Mouse (Mus musculus) hindbrain, embryonic 12.5 days (tissue): ENCODE results near the gene BC048562. TPM values are rescaled to one million over a fixed set of nuclear protein-coding genes. Genes with fewer than 3 reads are reported as not detected.

Experiments used
- ATAC-seq: fragments of 200-750 bp; cut with Nextera tagmentation; 2 replicates; pipeline ENCODE4 v1.8.0; 2017; ENCODE audit warnings: moderate TSS enrichment; ENCODE audit not compliant: low FRiP score
- H3K27ac ChIP-seq: fragments of 300-500 bp; sonication (generic); 2 replicates; pipeline ENCODE4 v1.5.1; 2016; ENCODE audit warnings: mild to moderate bottlenecking
- H3K27me3 ChIP-seq: fragments of 300-500 bp; sonication (generic); 2 replicates; pipeline ENCODE4 v1.6.1; 2016; ENCODE audit warnings: mild to moderate bottlenecking
- H3K36me3 ChIP-seq: fragments of 300-500 bp; sonication (generic); 2 replicates; pipeline ENCODE4 v1.6.1; 2016; ENCODE audit warnings: mild to moderate bottlenecking
- H3K4me1 ChIP-seq: fragments of 300-500 bp; sonication (generic); 2 replicates; pipeline ENCODE4 v1.6.1; 2016
- H3K4me2 ChIP-seq: fragments of 300-500 bp; sonication (generic); replicated peaks from 2 replicates; pipeline ENCODE4 v1.6.1; 2016; ENCODE audit warnings: mild to moderate bottlenecking
- H3K4me3 ChIP-seq: fragments of 300-500 bp; sonication (generic); 2 replicates; pipeline ENCODE4 v1.5.1; 2016; ENCODE audit warnings: mild to moderate bottlenecking
- H3K9ac ChIP-seq: fragments of 300-500 bp; sonication (generic); 2 replicates; pipeline ENCODE4 v1.6.1; 2016; ENCODE audit warnings: mild to moderate bottlenecking, moderate library complexity
- H3K9me3 ChIP-seq: fragments of 300-500 bp; sonication (generic); replicated peaks from 2 replicates; pipeline ENCODE4 v1.6.1; 2016; ENCODE audit warnings: mild to moderate bottlenecking
- WGBS: fragments of 180-500 bp; shearing (Covaris S2); methylation state at CpG from one replicate; pipeline ENCODE4 v1.1.7; 2016; 5-methylcytosine and 5-hydroxymethylcytosine counted together
- polyA plus RNA-seq: library from polyadenylated mRNA; unstranded; fragments of >200 nt; fragmentation: Nextera tagmentation; extraction: Ambion mirVana; gene quantifications from 2 replicates; pipeline ENCODE4 v1.2.1, GENCODE M21; 2016

The BC048562 gene
- polyA plus RNA-seq, 1 experiment from 2014 or later: not detected

DNA sequence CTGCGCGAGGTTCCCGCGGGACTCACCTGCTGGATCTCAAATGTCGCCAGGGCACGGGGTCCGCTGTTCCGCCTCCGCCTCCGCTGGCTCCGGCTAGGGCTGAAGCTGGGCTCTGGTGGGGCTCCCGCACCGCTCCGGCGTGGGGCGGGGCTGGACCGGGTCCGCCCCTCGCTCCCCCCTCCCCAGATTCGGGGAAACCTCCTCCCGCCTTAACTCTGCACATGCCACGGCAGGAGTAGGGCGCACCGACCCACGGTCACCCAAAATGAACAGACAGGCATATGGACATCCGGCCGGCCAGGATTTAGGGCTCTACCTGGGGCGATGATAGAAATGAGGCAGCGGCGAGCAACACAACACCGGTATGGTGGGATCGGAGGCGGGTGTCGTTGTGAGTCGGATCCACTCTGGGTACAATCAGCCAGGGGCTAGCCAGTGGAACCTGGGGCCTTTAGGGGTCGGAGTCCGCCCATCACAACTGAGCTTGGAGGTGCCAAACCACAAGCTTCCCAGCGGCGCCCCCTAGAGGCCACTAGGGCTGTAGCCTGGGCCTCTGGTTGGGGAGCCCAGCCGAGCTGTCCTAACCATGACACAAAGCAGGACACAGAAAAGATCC is 16.1 kb downstream of the BC048562 start:
- Histone ChIP-seq H3K27ac (peak overlapping the region; percentile 92), H3K4me3 (peak overlapping the region; percentile 57), H3K9ac (peak overlapping the region; percentile 76), H3K4me1 (peaks cover 39% of the 10 kb centered on the region), H3K9me3 (no peaks in the 10 kb centered on the region), H3K4me2 (peak overlapping the region; percentile 82), H3K27me3 (peaks cover 4% of the 10 kb centered on the region; the same call in 1 of the 2 replicates), H3K36me3 (peaks cover 15% of the 10 kb centered on the region)
- peak; percentile 79 for ATAC-seq
- WGBS: under 1% methylated on average over 40 of the region's 40 CpGs

DNA sequence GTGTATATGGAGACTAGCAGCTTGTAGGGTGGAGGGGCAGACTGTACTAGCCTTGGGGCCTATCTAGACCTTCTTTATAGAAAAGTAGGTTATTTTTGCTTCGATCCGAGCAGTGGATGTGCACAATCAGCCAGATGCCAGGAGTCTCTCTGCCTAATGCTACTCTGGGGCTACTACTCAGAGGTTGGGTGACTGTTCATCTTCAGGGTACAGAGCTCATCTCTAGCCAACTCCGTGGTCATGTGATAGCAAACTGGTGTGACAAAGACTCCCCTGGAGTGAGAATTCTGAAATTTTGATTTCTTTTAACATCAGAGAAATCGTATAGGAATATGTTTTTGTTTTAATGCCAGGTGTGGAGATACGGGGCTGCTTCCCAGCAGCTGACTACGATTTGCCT is 16.6 kb downstream of the BC048562 start:
- H3K4me1 ChIP-seq: peaks cover 39% of the 10 kb centered on the region
- peak overlapping the region; percentile 82 for H3K4me2 ChIP-seq
- peak overlapping the region; percentile 92 for H3K27ac ChIP-seq
- WGBS: 53% methylated on average over 6 of the region's 6 CpGs
- H3K9me3 ChIP-seq: no peaks in the 10 kb centered on the region
- H3K27me3 ChIP-seq: peaks cover 6% of the 10 kb centered on the region; the same call in 1 of the 2 replicates
- peak overlapping the region; percentile 76 for H3K9ac ChIP-seq
- ATAC-seq: peak; percentile 14; the same call in 1 of the 2 replicates
- peak overlapping the region; percentile 57 for H3K4me3 ChIP-seq
- peaks cover 10% of the 10 kb centered on the region for H3K36me3 ChIP-seq

DNA sequence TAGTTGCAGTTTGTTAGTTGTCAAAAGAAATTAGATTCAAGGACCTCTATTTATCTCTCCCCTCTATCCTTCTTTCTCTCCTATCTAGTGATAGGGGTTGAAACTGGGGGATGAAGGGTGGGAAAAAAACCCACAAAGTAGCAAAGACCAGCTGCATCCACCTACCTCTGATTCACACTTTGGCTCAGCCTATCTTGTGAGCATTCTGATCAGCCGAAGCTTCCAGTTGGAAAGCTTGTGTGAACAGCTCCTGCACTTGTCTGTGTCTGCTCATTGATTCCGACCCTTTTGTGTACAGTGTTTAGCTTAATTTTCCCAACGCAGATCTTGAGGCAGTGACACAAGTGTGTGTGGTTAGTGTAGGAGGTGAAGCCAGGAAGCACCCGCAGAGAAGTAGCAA is 17.2 kb downstream of the BC048562 start:
- 82% methylated on average over 4 of the region's 4 CpGs for WGBS
- H3K4me2 ChIP-seq: peak overlapping the region; percentile 82; the same call in 1 of the 2 replicates
- peaks cover 5% of the 10 kb centered on the region for H3K36me3 ChIP-seq
- H3K27ac ChIP-seq: no peak overlapping the region
- H3K4me3 ChIP-seq: no peak overlapping the region
- no peak overlapping the region for H3K9ac ChIP-seq
- H3K9me3 ChIP-seq: no peaks in the 10 kb centered on the region
- ATAC-seq: no peak
- peaks cover 8% of the 10 kb centered on the region; the same call in 1 of the 2 replicates for H3K27me3 ChIP-seq
- peaks cover 39% of the 10 kb centered on the region for H3K4me1 ChIP-seq

DNA sequence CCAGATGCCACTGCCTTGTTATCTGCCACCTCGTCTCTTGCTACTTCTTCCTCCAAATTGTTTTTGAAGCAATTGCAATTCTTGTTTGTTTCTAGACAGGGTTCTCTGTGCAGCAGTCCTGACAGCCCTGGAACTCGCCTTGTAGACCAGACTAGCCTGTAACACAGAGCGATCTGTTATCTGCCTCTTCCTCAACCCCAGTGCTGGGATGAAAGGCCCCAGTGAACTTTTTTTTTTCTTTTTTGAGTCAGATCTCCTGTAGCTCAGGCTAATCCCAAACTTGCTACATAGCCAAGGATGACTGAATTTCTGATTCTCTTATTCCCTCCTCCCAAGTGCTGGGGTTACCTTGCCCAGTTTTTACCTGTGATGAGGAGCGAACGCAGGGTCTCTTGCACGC is 18.1 kb downstream of the BC048562 start:
- no peak for ATAC-seq
- Histone ChIP-seq H3K9me3 (no peaks in the 10 kb centered on the region), H3K27me3 (peaks cover 14% of the 10 kb centered on the region), H3K9ac (no peak overlapping the region), H3K4me1 (peaks cover 31% of the 10 kb centered on the region), H3K4me2 (no peak overlapping the region), H3K4me3 (no peak overlapping the region), H3K36me3 (no peaks in the 10 kb centered on the region), H3K27ac (no peak overlapping the region)
- WGBS: 86% methylated on average over 6 of the region's 6 CpGs

DNA sequence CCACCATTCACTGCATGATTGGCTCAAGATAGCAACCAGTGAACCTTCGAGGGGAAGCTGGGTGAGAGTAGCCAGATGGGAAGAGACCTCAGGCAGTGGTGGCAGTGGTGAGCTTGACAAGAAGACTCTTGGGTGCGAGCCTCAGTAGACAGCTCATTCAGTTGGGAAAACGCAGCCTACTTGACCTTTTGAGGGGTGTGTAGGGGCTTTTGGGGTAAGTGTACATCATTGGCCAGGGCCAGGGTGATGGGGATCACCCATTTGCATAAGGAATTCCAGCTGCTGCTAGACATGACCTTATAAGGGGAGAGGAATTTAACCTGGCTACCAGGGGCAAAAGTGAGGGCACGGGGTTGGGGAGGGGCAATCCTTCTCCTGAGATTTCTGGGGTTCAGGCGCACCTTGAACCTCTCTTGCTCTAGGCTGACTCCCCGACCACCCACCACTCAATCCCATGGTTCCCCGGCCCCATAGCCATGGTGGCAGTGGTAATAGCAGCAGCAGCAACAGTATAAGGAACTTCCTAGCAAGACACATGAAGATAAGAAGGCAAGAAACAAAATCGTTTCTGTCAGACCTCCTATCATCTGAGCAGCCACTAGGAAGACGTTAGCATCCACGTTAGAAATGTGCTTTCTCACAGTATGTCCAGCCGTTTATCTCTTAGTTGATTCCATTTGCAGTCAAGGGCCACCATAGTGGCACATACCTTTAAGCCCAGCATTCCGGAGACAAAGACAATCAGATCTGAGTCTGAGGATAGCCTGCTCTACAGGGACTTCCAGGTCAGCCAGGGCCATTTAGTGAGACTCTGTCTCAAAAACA is 19.7 kb downstream of the BC048562 start:
- no peak overlapping the region for H3K4me3 ChIP-seq
- H3K4me1 ChIP-seq: peaks cover 17% of the 10 kb centered on the region
- peaks cover 14% of the 10 kb centered on the region for H3K27me3 ChIP-seq
- H3K4me2 ChIP-seq: no peak overlapping the region
- ATAC-seq: no peak
- 81% methylated on average over 12 of the region's 12 CpGs for WGBS
- H3K9me3 ChIP-seq: no peaks in the 10 kb centered on the region
- H3K36me3 ChIP-seq: no peaks in the 10 kb centered on the region
- H3K27ac ChIP-seq: no peak overlapping the region
- no peak overlapping the region for H3K9ac ChIP-seq

DNA sequence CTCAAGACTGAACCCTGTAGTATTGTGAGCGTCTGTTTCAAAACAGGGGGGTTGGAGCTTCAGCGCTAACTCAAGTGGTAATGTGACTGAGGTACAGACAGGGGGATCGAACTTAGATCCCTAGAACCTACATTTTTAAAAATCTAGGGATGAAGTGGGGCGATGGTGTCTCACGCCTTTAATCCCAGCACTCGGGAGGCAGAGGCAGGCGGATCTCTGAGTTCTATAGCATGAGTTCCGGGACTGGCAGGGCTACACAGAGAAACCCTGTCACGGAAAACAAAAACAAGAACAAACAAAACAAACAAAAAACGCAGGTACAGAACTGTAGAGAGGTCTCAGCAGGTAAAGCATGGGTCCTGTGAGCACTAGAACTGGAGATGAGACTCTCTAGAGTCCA is 20.7 kb downstream of the BC048562 start:
- H3K27ac ChIP-seq: no peak overlapping the region
- no peak overlapping the region for H3K4me3 ChIP-seq
- no peak overlapping the region for H3K9ac ChIP-seq
- H3K4me1 ChIP-seq: peaks cover 17% of the 10 kb centered on the region
- no peaks in the 10 kb centered on the region for H3K36me3 ChIP-seq
- WGBS: 89% methylated on average over 10 of the region's 10 CpGs
- H3K9me3 ChIP-seq: no peaks in the 10 kb centered on the region
- no peak for ATAC-seq
- peaks cover 14% of the 10 kb centered on the region for H3K27me3 ChIP-seq
- H3K4me2 ChIP-seq: no peak overlapping the region

DNA sequence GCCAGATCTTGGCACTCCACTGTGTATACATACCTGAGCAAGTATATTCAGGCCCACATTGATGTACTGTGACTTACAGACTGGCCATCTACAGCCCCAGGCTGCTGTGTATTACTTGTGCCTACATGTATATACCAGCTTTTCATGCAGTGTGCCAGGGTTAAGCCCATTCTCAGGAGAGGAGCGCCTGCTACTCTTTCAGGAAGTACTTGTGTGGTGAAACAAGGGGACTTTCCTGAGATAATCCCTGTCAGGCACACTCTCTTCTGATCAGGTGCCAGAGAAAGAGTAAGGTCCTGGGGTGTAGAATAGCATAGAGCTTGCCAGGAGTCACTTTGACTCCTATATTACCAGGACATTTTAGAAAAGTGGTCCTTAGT is 23.6 kb downstream of the BC048562 start:
- Histone ChIP-seq H3K27me3 (peaks cover 14% of the 10 kb centered on the region), H3K27ac (peak overlapping the region; percentile 87), H3K4me3 (peak overlapping the region; percentile 93), H3K4me1 (peaks cover 16% of the 10 kb centered on the region), H3K9ac (no peak overlapping the region), H3K36me3 (peaks cover 20% of the 10 kb centered on the region), H3K4me2 (peak overlapping the region; percentile 91), H3K9me3 (no peaks in the 10 kb centered on the region)
- 88% methylated on average over 1 of the region's 1 CpGs for WGBS
- ATAC-seq: peak; percentile 18; the same call in 1 of the 2 replicates

DNA sequence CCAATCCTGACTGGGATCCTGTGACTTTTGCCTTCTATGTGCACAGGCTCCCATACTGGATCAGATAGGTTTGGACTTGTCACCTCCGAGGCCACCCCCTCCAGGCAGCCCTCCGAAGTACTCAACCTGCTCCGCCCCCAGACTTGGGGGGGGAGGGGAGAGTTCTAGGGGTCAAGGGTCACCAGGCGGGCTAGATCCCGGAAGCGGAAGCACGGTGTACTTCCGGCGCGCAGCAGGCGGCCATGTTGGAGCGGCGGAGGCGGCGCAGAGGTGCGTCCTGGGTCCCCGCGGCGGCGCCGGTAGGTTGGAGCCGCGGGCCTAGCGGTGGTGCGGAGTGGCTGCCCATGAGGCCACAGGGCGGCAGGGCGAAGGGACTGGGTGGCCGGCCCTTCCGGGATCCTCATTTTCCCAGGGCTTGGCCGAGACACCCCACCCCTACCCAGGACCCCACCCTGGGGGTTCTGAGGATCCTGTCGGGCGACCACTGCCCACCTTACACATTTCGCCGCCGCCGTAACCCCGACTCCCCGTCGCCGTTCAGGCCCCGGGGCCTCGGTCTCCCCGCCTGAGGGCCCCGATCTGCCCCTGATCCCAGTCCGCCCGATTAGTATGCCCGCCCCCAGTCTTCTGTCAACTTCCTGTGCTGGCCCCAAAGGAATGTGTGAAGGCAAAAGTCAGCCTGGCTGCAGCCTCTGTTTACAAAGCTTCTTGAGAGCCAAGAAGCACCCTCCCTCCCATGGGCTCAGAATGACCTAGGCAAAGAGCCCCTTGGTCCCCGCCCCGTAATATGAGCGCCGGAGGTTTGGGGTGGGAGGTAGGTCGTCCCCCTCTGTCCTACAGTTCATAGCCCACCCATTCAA is 24.3 kb downstream of the BC048562 start, which contains the start of gene Ccdc71:
Gene Ccdc71, plus strand, starts transcription at position 209 of the 860 bp plus-strand sequence.
- Histone ChIP-seq H3K4me2 (peak within 1 kb of the TSS; percentile 91), H3K9me3 (no peaks in the 10 kb centered on the region), H3K36me3 (peaks cover 26% of the 10 kb centered on the region), H3K27ac (peak within 1 kb of the TSS; percentile 87), H3K9ac (peak within 1 kb of the TSS; percentile 93), H3K27me3 (peaks cover 14% of the 10 kb centered on the region), H3K4me3 (peak within 1 kb of the TSS; percentile 93), H3K4me1 (peaks cover 16% of the 10 kb centered on the region)
- 2% methylated on average over 38 of the region's 52 CpGs for WGBS
- peak; percentile 83 for ATAC-seq

DNA sequence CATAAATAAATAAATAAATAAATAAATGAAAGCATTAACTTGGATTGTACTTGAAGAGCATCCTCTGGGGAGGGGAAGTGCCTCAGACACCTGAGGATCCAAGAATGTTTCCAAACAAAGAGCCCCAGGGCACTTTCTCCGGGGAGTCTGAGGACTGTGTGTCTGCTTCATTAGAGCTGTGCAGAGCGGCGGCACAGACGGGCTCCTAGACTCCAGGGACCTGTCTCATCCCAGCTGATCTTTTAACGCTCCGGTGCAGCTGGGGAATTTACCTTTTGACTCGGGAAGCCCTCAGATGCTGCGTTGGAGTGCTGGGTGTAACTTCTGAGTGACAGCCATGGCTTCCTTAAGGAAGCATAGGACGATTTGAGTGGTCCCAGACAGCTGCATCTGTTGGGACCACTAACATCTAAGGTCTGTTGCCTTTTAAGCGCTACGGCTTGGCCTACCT is 24.9 kb downstream of the BC048562 start, which contains the start of gene Klhdc8b:
Gene Klhdc8b, minus strand, starts transcription at position 401 of the 451 bp plus-strand sequence.
- H3K9me3 ChIP-seq: no peaks in the 10 kb centered on the region
- peak within 1 kb of the TSS; percentile 93 for H3K4me3 ChIP-seq
- ATAC-seq: 0 out of 2 replicates have a peak, but pooled peaks have one; percentile 14
- H3K4me1 ChIP-seq: peaks cover 16% of the 10 kb centered on the region
- H3K36me3 ChIP-seq: peaks cover 33% of the 10 kb centered on the region
- H3K4me2 ChIP-seq: peak within 1 kb of the TSS; percentile 91
- H3K27ac ChIP-seq: peak within 1 kb of the TSS; percentile 87
- 25% methylated on average over 11 of the region's 11 CpGs for WGBS
- peaks cover 10% of the 10 kb centered on the region; the same call in 1 of the 2 replicates for H3K27me3 ChIP-seq
- H3K9ac ChIP-seq: peak within 1 kb of the TSS; percentile 93

DNA sequence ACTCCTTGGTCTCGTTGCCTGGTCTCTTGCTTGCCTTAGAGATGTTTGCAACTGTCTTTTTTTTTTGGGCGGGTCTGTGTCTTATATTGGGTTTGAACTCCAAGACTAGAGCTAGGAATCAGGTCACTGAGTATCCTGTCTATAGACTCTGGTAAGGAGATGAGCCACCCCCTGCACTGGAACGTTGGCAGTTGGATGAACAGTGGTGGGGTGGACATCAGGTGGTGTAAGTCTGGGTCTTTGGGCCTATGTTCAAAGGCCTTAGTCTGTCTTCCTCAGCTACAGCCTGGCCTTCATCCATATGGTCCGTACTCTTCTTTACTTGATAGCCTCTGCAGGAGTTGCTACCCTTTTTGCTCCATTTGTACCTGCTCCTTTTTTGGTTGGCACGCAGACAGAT is 25.4 kb downstream of the BC048562 start:
- Histone ChIP-seq H3K9ac (no peak overlapping the region; the same call in 1 of the 2 replicates), H3K9me3 (no peaks in the 10 kb centered on the region), H3K4me3 (peak overlapping the region; percentile 93), H3K27ac (no peak overlapping the region), H3K36me3 (peaks cover 34% of the 10 kb centered on the region), H3K4me2 (peak overlapping the region; percentile 91), H3K27me3 (peaks cover 10% of the 10 kb centered on the region; the same call in 1 of the 2 replicates), H3K4me1 (peaks cover 16% of the 10 kb centered on the region)
- WGBS: 87% methylated on average over 5 of the region's 5 CpGs
- no peak for ATAC-seq

DNA sequence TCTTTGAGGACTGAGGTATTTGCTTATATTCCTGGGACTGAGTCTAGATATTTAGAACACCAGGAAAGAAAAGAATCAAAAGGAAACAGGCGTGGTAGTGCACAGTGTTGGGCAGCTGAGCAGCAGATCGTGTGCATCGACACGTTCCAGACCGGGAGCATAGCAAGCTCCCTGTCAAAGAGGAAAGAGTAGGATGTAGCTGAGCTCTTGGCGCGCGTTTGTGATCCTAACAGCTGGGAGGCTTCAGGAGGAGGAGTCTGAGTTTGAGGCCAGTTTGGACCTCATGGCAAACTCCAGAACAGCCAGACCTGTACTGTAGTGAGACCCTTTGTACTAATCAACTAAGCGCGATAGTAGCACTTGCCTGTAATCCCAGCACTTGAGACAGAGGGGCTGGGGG is 25.9 kb downstream of the BC048562 start:
- no peak for ATAC-seq
- Histone ChIP-seq H3K36me3 (peaks cover 34% of the 10 kb centered on the region), H3K9ac (no peak overlapping the region), H3K4me2 (0 out of 2 replicates have a peak overlapping the region, but pooled peaks have one; percentile 91), H3K27ac (no peak overlapping the region), H3K4me1 (peaks cover 16% of the 10 kb centered on the region), H3K4me3 (no peak overlapping the region), H3K27me3 (peaks cover 10% of the 10 kb centered on the region; the same call in 1 of the 2 replicates), H3K9me3 (no peaks in the 10 kb centered on the region)
- WGBS: 94% methylated on average over 10 of the region's 10 CpGs
